Mouse (Mus musculus) MEL (cell line): Measurements from ENCODE around the gene Ccdc57.

Experiments
- CHD2 ChIP-seq: IDR thresholded peaks from 2 replicates; pipeline ENCODE4 v1.6.1; 2011; ENCODE audit warnings: low read length, improper control_type of control experiment
- CTCF ChIP-seq, 3 experiments: IDR thresholded peaks in 2 of 3; conservative IDR thresholded peaks in 1 of 3; 2 replicates each; pipeline ENCODE4 v1.5.1; 2011 to 2012; ENCODE audit warnings: low read length in 3 of 3, low read depth in 2 of 3, mild to moderate bottlenecking in 2 of 3, improper control_type of control experiment in 1 of 3, inconsistent platforms in 1 of 3, mixed read lengths in 1 of 3, moderate library complexity in 1 of 3; ENCODE audit not compliant: control insufficient read depth in 1 of 3, insufficient read depth in 1 of 3, poor library complexity in 1 of 3, severe bottlenecking in 1 of 3
- HCFC1 ChIP-seq: IDR thresholded peaks from 2 replicates; pipeline ENCODE4 v1.6.1; 2012; ENCODE audit warnings: low read depth, mild to moderate bottlenecking, inconsistent platforms, low read length, improper control_type of control experiment, moderate library complexity
- RCOR1 ChIP-seq: IDR thresholded peaks from 2 replicates; pipeline ENCODE4 v1.6.1; 2012; ENCODE audit warnings: low read depth, mild to moderate bottlenecking, inconsistent platforms, low read length, improper control_type of control experiment
- TBP ChIP-seq: IDR thresholded peaks from 2 replicates; pipeline ENCODE4 v1.8.0; 2011; ENCODE audit warnings: low read depth, low read length, improper control_type of control experiment

DNA sequence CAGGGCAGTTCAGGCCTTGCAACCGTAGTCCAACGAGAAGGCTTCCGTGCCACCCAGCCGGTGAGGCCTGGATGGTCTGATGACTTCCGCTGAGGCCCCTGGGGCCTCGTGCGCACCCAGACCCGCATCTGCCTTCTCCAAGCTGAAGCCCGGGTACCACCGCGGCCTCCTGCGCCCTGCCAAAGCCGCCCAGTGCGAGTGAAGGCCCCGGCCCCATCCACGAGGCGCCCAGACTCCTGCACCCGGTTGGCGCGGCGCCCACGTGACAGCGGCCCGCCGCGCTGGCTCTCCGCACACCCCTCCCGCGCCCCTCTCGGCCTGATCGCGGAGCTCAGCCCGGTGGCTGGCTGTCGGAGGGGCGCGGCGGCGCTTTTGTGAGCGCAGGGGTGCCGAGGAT, 109.1 kb downstream of the Ccdc57 start:
- no peak for TF ChIP-seq CTCF (IDR thresholded peaks at IDR 0.05 in 2 of 3, conservative IDR thresholded peaks at IDR 0.05 in 1 of 3; ENCODE audit: control insufficient read depth in 1 of 3, insufficient read depth in 1 of 3, low read depth in 2 of 3, low read length in 3 of 3, poor library complexity in 1 of 3, severe bottlenecking in 1 of 3)
- TF ChIP-seq HCFC1: no peak; the same call in 1 of the 2 replicates
- no peak for TF ChIP-seq TBP
- TF ChIP-seq RCOR1: no peak
- TF ChIP-seq CHD2: no peak
